Mouse (Mus musculus): Measurements from ENCODE around the gene Immt. TPM values are rescaled to one million over a fixed set of nuclear protein-coding genes. Genes with fewer than 3 reads are reported as not detected.

The Immt gene
- 148 and 155 TPM in 2 replicates for polyA plus RNA-seq (2015; fragmentation: Nextera tagmentation; extraction: Ambion mirVana)

DNA sequence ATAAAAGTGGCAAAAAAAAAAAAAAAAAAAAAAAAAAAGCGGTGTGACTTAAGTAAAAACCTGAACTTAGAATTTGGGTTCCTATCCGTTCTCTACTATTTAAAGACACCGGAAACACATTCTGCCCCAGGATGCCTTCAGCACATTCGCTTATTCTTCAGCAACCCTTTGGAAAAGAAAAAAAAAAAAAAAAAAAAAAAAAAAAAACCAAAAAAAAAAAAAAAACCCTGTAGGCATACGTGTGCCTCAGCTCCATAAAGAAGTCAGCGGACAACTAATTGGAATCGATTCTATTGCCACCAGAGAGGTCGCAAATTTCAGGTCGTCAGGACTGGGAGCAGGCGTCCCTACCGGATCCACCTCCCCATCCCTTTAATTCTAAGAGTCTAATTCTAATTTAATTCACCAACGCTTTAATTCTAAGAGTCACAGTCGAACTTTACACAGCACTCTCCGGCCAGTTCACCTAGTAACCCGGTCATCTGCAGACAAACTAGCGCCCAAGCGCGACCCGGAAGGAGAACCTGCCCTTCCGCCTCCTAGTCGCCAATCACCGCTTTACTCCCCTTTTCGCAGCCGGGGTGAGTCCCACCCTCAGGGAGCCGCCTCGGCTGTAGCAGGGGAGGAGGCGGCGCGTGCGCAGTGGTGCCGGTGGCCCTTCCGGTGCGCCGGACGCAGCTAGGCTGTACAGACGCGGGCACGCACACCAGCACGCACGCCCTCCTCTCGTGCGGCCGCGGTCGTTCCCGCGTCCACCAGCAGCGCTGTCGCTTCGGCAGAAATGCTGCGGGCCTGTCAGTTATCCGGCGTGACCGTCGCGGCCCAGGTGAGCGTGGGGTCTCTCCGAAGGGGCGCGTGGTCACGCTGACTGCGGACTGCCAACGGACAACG lies at the start of gene Immt:
Immt (plus strand) TSS at position 642 of the 891 bp plus-strand sequence.
- peak within 1 kb of the TSS; percentile 93 for H3K27ac ChIP-seq (ENCODE audit: low read length)
- H3K27me3 ChIP-seq (replicated peaks; ENCODE audit: control insufficient read depth, insufficient read depth, low read length) = no peaks in the 10 kb centered on the region
- H3K4me2 ChIP-seq (ENCODE audit: low read length) = peak within 1 kb of the TSS; percentile 84
- H3K9ac ChIP-seq (replicated peaks; ENCODE audit: low read depth, low read length) = peak within 1 kb of the TSS; percentile 80
- under 1% methylated on average over 64 of the region's 64 CpGs for WGBS
- H3K4me3 ChIP-seq (replicated peaks; ENCODE audit: low read length) = peak within 1 kb of the TSS; percentile 91
- H3K4me1 ChIP-seq (replicated peaks; ENCODE audit: control insufficient read depth, insufficient read depth, low read length) = peaks cover 14% of the 10 kb centered on the region
- no peaks in the 10 kb centered on the region for H3K9me3 ChIP-seq (ENCODE audit: control insufficient read depth, low read length)
- peak; percentile 99 for ATAC-seq
- H3K36me3 ChIP-seq (ENCODE audit: control insufficient read depth, insufficient read depth) = no peaks in the 10 kb centered on the region

DNA sequence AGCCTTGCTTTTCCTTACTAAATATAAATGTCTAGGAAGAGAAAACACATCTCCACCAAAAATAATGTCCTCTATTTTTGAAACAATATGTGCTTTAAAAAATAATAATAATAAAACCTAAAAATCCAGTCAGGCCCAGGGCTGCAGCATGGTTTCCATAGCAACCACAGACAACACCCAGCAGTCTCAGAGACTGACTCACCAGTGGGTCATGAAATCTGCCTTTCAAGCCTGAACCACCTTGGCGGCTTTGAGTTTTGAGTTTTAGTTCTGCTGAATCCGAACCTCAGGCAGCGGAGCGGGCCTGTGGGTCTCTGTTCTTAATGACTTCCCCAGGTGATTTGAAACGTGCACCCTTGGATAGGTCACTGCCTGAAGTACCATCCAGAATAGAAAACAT lies 48.0 kb upstream of the Immt start:
- Histone ChIP-seq H3K9ac (replicated peaks; ENCODE audit: low read depth, low read length) (no peak overlapping the region), H3K4me1 (replicated peaks; ENCODE audit: control insufficient read depth, insufficient read depth, low read length) (no peaks in the 10 kb centered on the region), H3K4me3 (replicated peaks; ENCODE audit: low read length) (no peak overlapping the region), H3K4me2 (ENCODE audit: low read length) (no peak overlapping the region), H3K27ac (ENCODE audit: low read length) (no peak overlapping the region), H3K9me3 (ENCODE audit: control insufficient read depth, low read length) (no peaks in the 10 kb centered on the region), H3K36me3 (ENCODE audit: control insufficient read depth, insufficient read depth) (peaks cover 5% of the 10 kb centered on the region), H3K27me3 (replicated peaks; ENCODE audit: control insufficient read depth, insufficient read depth, low read length) (no peaks in the 10 kb centered on the region)
- WGBS = 92% methylated on average over 5 of the region's 5 CpGs
- ATAC-seq = no peak

GRCm38 (mm10) chr6:71788348-71788747 lies 42.8 kb upstream of the Immt start:
- no peaks in the 10 kb centered on the region for H3K9me3 ChIP-seq (ENCODE audit: control insufficient read depth, low read length)
- H3K4me2 ChIP-seq (ENCODE audit: low read length) = no peak overlapping the region
- H3K27me3 ChIP-seq (replicated peaks; ENCODE audit: control insufficient read depth, insufficient read depth, low read length) = no peaks in the 10 kb centered on the region
- H3K4me3 ChIP-seq (replicated peaks; ENCODE audit: low read length) = no peak overlapping the region
- 87% methylated on average over 9 of the region's 9 CpGs for WGBS
- peaks cover 7% of the 10 kb centered on the region for H3K36me3 ChIP-seq (ENCODE audit: control insufficient read depth, insufficient read depth)
- H3K9ac ChIP-seq (replicated peaks; ENCODE audit: low read depth, low read length) = no peak overlapping the region
- no peak for ATAC-seq
- H3K4me1 ChIP-seq (replicated peaks; ENCODE audit: control insufficient read depth, insufficient read depth, low read length) = no peaks in the 10 kb centered on the region
- no peak overlapping the region for H3K27ac ChIP-seq (ENCODE audit: low read length)

- Histone ChIP-seq H3K4me2 (ENCODE audit: low read length) (no peak overlapping the region), H3K9me3 (ENCODE audit: control insufficient read depth, low read length) (no peaks in the 10 kb centered on the region), H3K36me3 (ENCODE audit: control insufficient read depth, insufficient read depth) (peaks cover 7% of the 10 kb centered on the region; the same call in 1 of the 2 replicates), H3K27me3 (replicated peaks; ENCODE audit: control insufficient read depth, insufficient read depth, low read length) (no peaks in the 10 kb centered on the region), H3K4me3 (replicated peaks; ENCODE audit: low read length) (no peak overlapping the region), H3K4me1 (replicated peaks; ENCODE audit: control insufficient read depth, insufficient read depth, low read length) (no peaks in the 10 kb centered on the region), H3K9ac (replicated peaks; ENCODE audit: low read depth, low read length) (no peak overlapping the region), H3K27ac (ENCODE audit: low read length) (no peak overlapping the region)
- ATAC-seq = no peak
- WGBS = 85% methylated on average over 6 of the region's 6 CpGs
Observed at GRCm38 (mm10) chr6:71791771-71792170, 39.4 kb upstream of the Immt start.

DNA sequence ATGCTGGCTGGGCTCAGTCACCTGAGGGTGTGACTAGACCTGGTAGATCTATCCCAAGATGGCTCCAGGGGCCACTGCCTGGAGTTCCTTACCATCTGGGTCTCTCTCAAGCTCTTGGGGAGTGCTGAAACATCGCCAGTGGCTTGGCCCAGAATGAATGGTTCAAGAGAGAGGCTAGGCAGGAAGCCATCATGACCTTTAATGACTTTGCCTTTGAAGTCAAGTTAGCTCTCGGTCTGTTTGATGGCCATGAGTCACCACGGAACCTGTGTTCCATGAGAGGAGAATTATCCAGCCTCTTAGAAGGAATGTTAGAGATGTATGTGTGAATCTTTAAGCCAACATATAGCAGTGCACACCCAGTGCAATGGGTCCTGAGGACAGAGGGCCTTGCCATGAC lies 31.7 kb upstream of the Immt start:
- Histone ChIP-seq H3K4me3 (replicated peaks; ENCODE audit: low read length) (no peak overlapping the region), H3K9ac (replicated peaks; ENCODE audit: low read depth, low read length) (no peak overlapping the region), H3K36me3 (ENCODE audit: control insufficient read depth, insufficient read depth) (peaks cover 8% of the 10 kb centered on the region; the same call in 1 of the 2 replicates), H3K4me1 (replicated peaks; ENCODE audit: control insufficient read depth, insufficient read depth, low read length) (peaks cover 4% of the 10 kb centered on the region), H3K9me3 (ENCODE audit: control insufficient read depth, low read length) (no peaks in the 10 kb centered on the region), H3K27ac (ENCODE audit: low read length) (no peak overlapping the region), H3K4me2 (ENCODE audit: low read length) (no peak overlapping the region), H3K27me3 (replicated peaks; ENCODE audit: control insufficient read depth, insufficient read depth, low read length) (no peaks in the 10 kb centered on the region)
- no peak for ATAC-seq
- 82% methylated on average over 3 of the region's 3 CpGs for WGBS

GRCm38 (mm10) chr6:71801011-71801713 lies 30.0 kb upstream of the Immt start:
- no peak overlapping the region for H3K27ac ChIP-seq (ENCODE audit: low read length)
- no peaks in the 10 kb centered on the region for H3K9me3 ChIP-seq (ENCODE audit: control insufficient read depth, low read length)
- H3K36me3 ChIP-seq (ENCODE audit: control insufficient read depth, insufficient read depth) = peaks cover 6% of the 10 kb centered on the region; the same call in 1 of the 2 replicates
- no peak for ATAC-seq
- peaks cover 4% of the 10 kb centered on the region for H3K4me1 ChIP-seq (replicated peaks; ENCODE audit: control insufficient read depth, insufficient read depth, low read length)
- H3K9ac ChIP-seq (replicated peaks; ENCODE audit: low read depth, low read length) = no peak overlapping the region
- no peak overlapping the region for H3K4me2 ChIP-seq (ENCODE audit: low read length)
- WGBS = 72% methylated on average over 7 of the region's 7 CpGs
- no peaks in the 10 kb centered on the region for H3K27me3 ChIP-seq (replicated peaks; ENCODE audit: control insufficient read depth, insufficient read depth, low read length)
- no peak overlapping the region for H3K4me3 ChIP-seq (replicated peaks; ENCODE audit: low read length)

- no peak overlapping the region for H3K4me2 ChIP-seq (ENCODE audit: low read length)
- H3K4me1 ChIP-seq (replicated peaks; ENCODE audit: control insufficient read depth, insufficient read depth, low read length) = peaks cover 4% of the 10 kb centered on the region
- no peak overlapping the region for H3K27ac ChIP-seq (ENCODE audit: low read length)
- 71% methylated on average over 10 of the region's 10 CpGs for WGBS
- H3K27me3 ChIP-seq (replicated peaks; ENCODE audit: control insufficient read depth, insufficient read depth, low read length) = no peaks in the 10 kb centered on the region
- no peak for ATAC-seq
- no peaks in the 10 kb centered on the region for H3K9me3 ChIP-seq (ENCODE audit: control insufficient read depth, low read length)
- H3K4me3 ChIP-seq (replicated peaks; ENCODE audit: low read length) = no peak overlapping the region
- H3K36me3 ChIP-seq (ENCODE audit: control insufficient read depth, insufficient read depth) = peaks cover 3% of the 10 kb centered on the region; the same call in 1 of the 2 replicates
- H3K9ac ChIP-seq (replicated peaks; ENCODE audit: low read depth, low read length) = no peak overlapping the region
Observed at GRCm38 (mm10) chr6:71801714-71802094, 29.4 kb upstream of the Immt start.

GRCm38 (mm10) chr6:71803609-71804008 lies 27.5 kb upstream of the Immt start:
- Histone ChIP-seq H3K4me1 (replicated peaks; ENCODE audit: control insufficient read depth, insufficient read depth, low read length) (peaks cover 4% of the 10 kb centered on the region), H3K9me3 (ENCODE audit: control insufficient read depth, low read length) (no peaks in the 10 kb centered on the region), H3K4me3 (replicated peaks; ENCODE audit: low read length) (no peak overlapping the region), H3K27ac (ENCODE audit: low read length) (peak overlapping the region; percentile 77), H3K36me3 (ENCODE audit: control insufficient read depth, insufficient read depth) (no peaks in the 10 kb centered on the region), H3K4me2 (ENCODE audit: low read length) (no peak overlapping the region), H3K9ac (replicated peaks; ENCODE audit: low read depth, low read length) (0 out of 2 replicates have a peak overlapping the region, but pooled peaks have one; percentile 9), H3K27me3 (replicated peaks; ENCODE audit: control insufficient read depth, insufficient read depth, low read length) (no peaks in the 10 kb centered on the region)
- ATAC-seq = no peak; the same call in 1 of the 2 replicates
- WGBS = 88% methylated on average over 1 of the region's 1 CpGs

All from forebrain, embryonic 16.5 days (tissue).